Mouse (Mus musculus) bone marrow, adult 2 months (tissue): ENCODE measurements around the gene Lin7a.

ENCODE experiments used
- CTCF ChIP-seq: fragments of 200-500 bp; IDR thresholded peaks from 2 replicates; pipeline ENCODE4 v1.5.1; 2011; ENCODE audit warnings: low read length, control low read depth; ENCODE audit not compliant: control insufficient read depth, insufficient read depth
- POLR2A ChIP-seq: fragments of 200-500 bp; IDR thresholded peaks from 2 replicates; pipeline ENCODE4 v1.6.1; 2011; ENCODE audit warnings: low read depth, mild to moderate bottlenecking, control low read depth, low read length, borderline replicate concordance; ENCODE audit not compliant: control insufficient read depth

DNA sequence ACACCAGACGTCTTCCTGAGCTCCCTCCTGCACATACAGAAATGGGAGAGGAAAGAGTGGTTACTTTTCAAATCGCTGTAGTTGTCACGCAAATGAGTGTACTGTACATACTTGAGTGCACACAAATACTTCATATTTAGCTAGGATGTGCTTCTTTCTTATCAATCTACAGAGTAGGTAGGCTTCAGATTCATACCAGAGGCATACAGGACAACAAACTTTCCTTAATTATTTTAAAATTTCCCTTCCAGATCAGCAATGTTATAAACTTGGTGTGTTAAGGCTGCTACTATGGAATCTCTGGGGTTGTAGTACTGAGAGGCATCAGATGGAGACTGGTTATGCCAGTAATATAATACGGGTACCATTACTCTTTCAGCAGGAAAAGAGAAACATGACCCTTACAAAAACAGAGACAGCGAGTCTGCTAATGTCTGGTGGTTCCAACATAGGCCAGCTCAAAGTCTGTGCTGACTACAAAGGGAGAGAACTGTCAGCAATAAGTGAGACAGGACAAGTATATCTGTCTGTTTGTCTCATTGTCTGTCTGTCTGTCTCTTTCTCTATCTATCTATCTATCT is 21.8 kb upstream of the Lin7a start:
- TF ChIP-seq POLR2A = no peak
- no peak for TF ChIP-seq CTCF
